Comparison of ENCODE assay signal across 9 mouse cellular contexts in genomic region chr9:70842300-70842941, GRCm38 (mm10).
DNase-seq lines count a peak whose midpoint lies in the region; ATAC-seq and TF ChIP-seq lines count a peak whose summit lies in the region.
"Had no signal": no experiment of that assay in that cellular context is flagged by ENCODE, and none has a peak within 500 bp of the region (broad histone marks: within the 10 kb centered on the region; RNA-seq: fewer than 3 reads in every experiment).

No protein-coding gene starts in this region.

- no peak for ATAC-seq in heart, embryonic 16.5 days (replicated peaks; ENCODE audit: extremely low read depth, insufficient read depth, low FRiP score)
- ATAC-seq in lung, embryonic 16.5 days (ENCODE audit: low read depth) = peak; percentile 80
- ATAC-seq: hindbrain, postnatal 0 days had no signal

- H3K4me2 ChIP-seq in heart, embryonic 16.5 days (ENCODE audit: low read depth, low read length) = no peak overlapping the region
- no peak overlapping the region for H3K4me2 ChIP-seq in lung, embryonic 16.5 days (ENCODE audit: low read depth, low read length)

- TF ChIP-seq RAD21 in MEL (IDR thresholded peaks at IDR 0.05; ENCODE audit: low read depth, low read length) = no peak

- H3K9ac ChIP-seq in MEL (ENCODE audit: control insufficient read depth, low read depth, low read length, poor library complexity, severe bottlenecking) = peak overlapping the region; percentile 35
- H3K9ac ChIP-seq in heart, embryonic 16.5 days (ENCODE audit: low read length) = no peak overlapping the region
- H3K9ac ChIP-seq in lung, embryonic 16.5 days (ENCODE audit: low read length) = no peak overlapping the region

- no peaks in the 10 kb centered on the region for H3K27me3 ChIP-seq in MEL (ENCODE audit: control insufficient read depth in 1 of 2, insufficient read depth in 2 of 2, low read length in 2 of 2)
- no peaks in the 10 kb centered on the region for H3K27me3 ChIP-seq in heart, embryonic 16.5 days (ENCODE audit: control insufficient read depth, insufficient read depth, low read length)
- no peaks in the 10 kb centered on the region for H3K27me3 ChIP-seq in lung, embryonic 16.5 days (ENCODE audit: control insufficient read depth, insufficient read depth, low read depth, low read length)
- no peaks in the 10 kb centered on the region for H3K27me3 ChIP-seq in limb, embryonic 10.5 days (ENCODE audit: low read depth, poor library complexity, severe bottlenecking)
- H3K27me3 ChIP-seq in thymus, adult 2 months (ENCODE audit: control insufficient read depth, insufficient read depth, low read length) = no peaks in the 10 kb centered on the region

- DNase-seq in 3T3-L1 (ENCODE audit: low read depth, low spot score) (peak; percentile 75), MEL (ENCODE audit: low read depth, low spot score) (peak; percentile 73)
- DNase-seq in cerebellum, adult 18-20 months = no peak
- DNase-seq in limb, embryonic 10.5 days (ENCODE audit: low spot score) = no peak
- no peak for DNase-seq in thymus, adult 2 months
- no peak for DNase-seq in left cerebral cortex, postnatal 36 days (ENCODE audit: low spot score in 2 of 2)

- no peaks in the 10 kb centered on the region for H3K9me3 ChIP-seq in MEL (replicated peaks; ENCODE audit: insufficient read depth, low read length)
- H3K9me3 ChIP-seq in heart, embryonic 16.5 days (replicated peaks; ENCODE audit: control insufficient read depth, low read length) = 0 out of 2 replicates have a peak, but pooled peaks cover 3% of the 10 kb centered on the region
- no peaks in the 10 kb centered on the region for H3K9me3 ChIP-seq in lung, embryonic 16.5 days (ENCODE audit: control insufficient read depth, low read length)
- H3K9me3 ChIP-seq in limb, embryonic 10.5 days (replicated peaks) = no peaks in the 10 kb centered on the region

- peak overlapping the region; percentile 86 for H3K27ac ChIP-seq in MEL (ENCODE audit: control insufficient read depth, low read depth, low read length)
- peak overlapping the region; percentile 79 for H3K27ac ChIP-seq in heart, embryonic 16.5 days (ENCODE audit: low read length)
- H3K27ac ChIP-seq in lung, embryonic 16.5 days (ENCODE audit: low read length) = peak overlapping the region; percentile 85
- H3K27ac ChIP-seq in limb, embryonic 10.5 days = no peak overlapping the region
- H3K27ac ChIP-seq in thymus, adult 2 months (ENCODE audit: control insufficient read depth, insufficient read depth, low read length) = no peak overlapping the region
- H3K27ac ChIP-seq: hindbrain, postnatal 0 days had no signal

- no peak for TF ChIP-seq POLR2A in MEL (IDR thresholded peaks at IDR 0.05; ENCODE audit: control insufficient read depth in 1 of 2, insufficient read depth in 1 of 2, low read depth in 1 of 2, low read length in 2 of 2, poor library complexity in 1 of 2)
- TF ChIP-seq POLR2A in thymus, adult 2 months (IDR thresholded peaks at IDR 0.05; ENCODE audit: control insufficient read depth, extremely low read depth, insufficient read depth, low read length, poor library complexity) = no peak

- TF ChIP-seq EP300 in MEL (IDR thresholded peaks at IDR 0.05; ENCODE audit: low read depth in 1 of 2, low read length in 2 of 2) = peak in 1 of 2 experiments; percentile 77; a peak in 2 of 4 replicates

- peaks cover 22 to 51% of the 10 kb centered on the region in 2 experiments for H3K4me1 ChIP-seq in MEL (ENCODE audit: control insufficient read depth in 1 of 2, insufficient read depth in 2 of 2, low read length in 2 of 2)
- H3K4me1 ChIP-seq in heart, embryonic 16.5 days (ENCODE audit: control insufficient read depth, insufficient read depth, low read length) = peaks cover 28% of the 10 kb centered on the region
- peaks cover 28% of the 10 kb centered on the region for H3K4me1 ChIP-seq in lung, embryonic 16.5 days (replicated peaks; ENCODE audit: control insufficient read depth, insufficient read depth, low read length)
- peaks cover 13% of the 10 kb centered on the region for H3K4me1 ChIP-seq in limb, embryonic 10.5 days
- H3K4me1 ChIP-seq in thymus, adult 2 months (replicated peaks; ENCODE audit: control insufficient read depth, insufficient read depth, low read length) = peaks cover 15% of the 10 kb centered on the region

- H3K79me2 ChIP-seq in MEL (ENCODE audit: control insufficient read depth, insufficient read depth, low read length, poor library complexity) = no peaks in the 10 kb centered on the region

- peak overlapping the region in 1 of 2 experiments; percentile 14; a peak in 2 of 4 replicates for H3K4me3 ChIP-seq in MEL (ENCODE audit: control insufficient read depth in 1 of 2, insufficient read depth in 1 of 2, low read depth in 2 of 2, low read length in 2 of 2)
- H3K4me3 ChIP-seq in heart, embryonic 16.5 days (ENCODE audit: low read length) = no peak overlapping the region
- H3K4me3 ChIP-seq in lung, embryonic 16.5 days (ENCODE audit: low read length) = no peak overlapping the region
- H3K4me3 ChIP-seq in limb, embryonic 10.5 days = no peak overlapping the region
- H3K4me3 ChIP-seq in thymus, adult 2 months (ENCODE audit: control insufficient read depth, insufficient read depth, low read length) = no peak overlapping the region

- no peak for TF ChIP-seq CTCF in MEL (IDR thresholded peaks at IDR 0.05 in 2 of 3, conservative IDR thresholded peaks at IDR 0.05 in 1 of 3; ENCODE audit: control insufficient read depth in 1 of 3, insufficient read depth in 1 of 3, low read depth in 2 of 3, low read length in 3 of 3, poor library complexity in 1 of 3, severe bottlenecking in 1 of 3)
- TF ChIP-seq CTCF in thymus, adult 2 months (IDR thresholded peaks at IDR 0.05; ENCODE audit: borderline replicate concordance, control insufficient read depth, extremely low read depth, insufficient read depth, low read length, poor library complexity) = no peak

- peaks cover 0 to 47% of the 10 kb centered on the region in 2 experiments; a peak in 2 of 4 replicates for H3K36me3 ChIP-seq in MEL (ENCODE audit: control insufficient read depth in 1 of 2, insufficient read depth in 2 of 2, low read length in 2 of 2)
- no peaks in the 10 kb centered on the region for H3K36me3 ChIP-seq in heart, embryonic 16.5 days (ENCODE audit: control insufficient read depth, insufficient read depth)
- no peaks in the 10 kb centered on the region for H3K36me3 ChIP-seq in lung, embryonic 16.5 days (ENCODE audit: control insufficient read depth, insufficient read depth, low read length)
- H3K36me3 ChIP-seq in limb, embryonic 10.5 days = no peaks in the 10 kb centered on the region
- no peaks in the 10 kb centered on the region for H3K36me3 ChIP-seq in thymus, adult 2 months (ENCODE audit: control insufficient read depth, insufficient read depth, low read length)

- intact Hi-C loops in left cerebral cortex, postnatal 36 days (cut with DNase I) = loop anchor here (10.0 kb wide), 2 partner anchors 168 to 232 kb away; partner anchors contain the start of gene Adam10

- WGBS in heart, embryonic 16.5 days = 54% methylated on average over 6 of the region's 6 CpGs
- 29% methylated on average over 5 of the region's 6 CpGs for WGBS in lung, embryonic 16.5 days
- WGBS in limb, embryonic 10.5 days = 81% methylated on average over 6 of the region's 6 CpGs
- 50% methylated on average over 6 of the region's 6 CpGs for WGBS in thymus, adult 2 months

TF ChIP-seq in MEL, 35 proteins besides CTCF, POLR2A, EP300 and RAD21:
- TF ChIP-seq MYB (IDR thresholded peaks at IDR 0.05; ENCODE audit: low read depth, low read length) (peak; percentile 34; the same call in 1 of the 2 replicates), ELF1 (IDR thresholded peaks at IDR 0.05; ENCODE audit: low read depth, low read length) (no peak), MAFK (IDR thresholded peaks at IDR 0.05; ENCODE audit: borderline replicate concordance, low read depth, low read length) (no peak), ZNF384 (IDR thresholded peaks at IDR 0.05; ENCODE audit: low read depth, low read length) (no peak), ETS1 (IDR thresholded peaks at IDR 0.05; ENCODE audit: low read depth, low read length) (peak; percentile 33; the same call in 1 of the 2 replicates), TAL1 (IDR thresholded peaks at IDR 0.05; ENCODE audit: low read length) (peak; percentile 38; the same call in 1 of the 2 replicates), TCF12 (IDR thresholded peaks at IDR 0.05; ENCODE audit: low read depth, low read length) (0 out of 2 replicates have a peak, but pooled peaks have one; percentile 35), RCOR1 (IDR thresholded peaks at IDR 0.05; ENCODE audit: low read depth, low read length) (0 out of 2 replicates have a peak, but pooled peaks have one; percentile 20), GATA1 (IDR thresholded peaks at IDR 0.05; ENCODE audit: low read depth, low read length) (0 out of 2 replicates have a peak, but pooled peaks have one; percentile 3), MXI1 (IDR thresholded peaks at IDR 0.05; ENCODE audit: low read depth, low read length) (peak; percentile 13; the same call in 1 of the 2 replicates), POLR2AphosphoS2 (IDR thresholded peaks at IDR 0.05; ENCODE audit: low read length) (no peak), ZC3H11A (IDR thresholded peaks at IDR 0.05; ENCODE audit: low read depth, low read length) (no peak), JUND (IDR thresholded peaks at IDR 0.05; ENCODE audit: low read depth, low read length) (peak; percentile 77)

Comparison
In these comparisons a context has a peak if more than half of its experiments do, and no peak if none do; other contexts are left out.
1. DNase-seq: peak in 3T3-L1 (single experiment) and MEL (single experiment); none in cerebellum, adult 18-20 months (0 of 2), limb, embryonic 10.5 days (single experiment), thymus, adult 2 months (single experiment) and left cerebral cortex, postnatal 36 days (0 of 2).
2. H3K27ac ChIP-seq: peak in MEL (single experiment), heart, embryonic 16.5 days (single experiment) and lung, embryonic 16.5 days (single experiment); none in limb, embryonic 10.5 days (single experiment) and thymus, adult 2 months (single experiment).